Mouse (Mus musculus): ENCODE data around the gene Pde4d. TPM values are rescaled to one million over a fixed set of nuclear protein-coding genes. Genes with fewer than 3 reads are reported as not detected.
A peak's percentile ranks its signal among the peaks of the same experiment; 100 is the strongest.

The Pde4d gene
- polyA plus RNA-seq, 1 experiment from 2014 or later, result 13.6 TPM

- no peak overlapping the region for H3K9ac ChIP-seq (ENCODE audit: low read depth, low read length)
- ATAC-seq (ENCODE audit: low read depth) (no peak), DNase-seq (ENCODE audit: low spot score) (no peak)
- 78% methylated on average over 3 of the region's 3 CpGs for WGBS
- H3K27ac ChIP-seq (replicated peaks; ENCODE audit: low read depth, low read length), result no peak overlapping the region
- no peaks in the 10 kb centered on the region for H3K9me3 ChIP-seq (ENCODE audit: control insufficient read depth, low read length)
- H3K4me1 ChIP-seq (ENCODE audit: control insufficient read depth, insufficient read depth, low read length), result peaks cover 2% of the 10 kb centered on the region; the same call in 1 of the 2 replicates
- H3K4me2 ChIP-seq (ENCODE audit: low read depth, low read length), result no peak overlapping the region
- no peaks in the 10 kb centered on the region for H3K36me3 ChIP-seq (ENCODE audit: control insufficient read depth, insufficient read depth, low read length)
- H3K4me3 ChIP-seq (ENCODE audit: low read depth, low read length), result no peak overlapping the region
- no peaks in the 10 kb centered on the region for H3K27me3 ChIP-seq (replicated peaks; ENCODE audit: control insufficient read depth, insufficient read depth, low read length)
Measured at GRCm38 (mm10) chr13:108859336-108859735, 409.6 kb downstream of the Pde4d start.

- H3K9ac ChIP-seq (ENCODE audit: low read depth, low read length), result no peak overlapping the region
- ATAC-seq (ENCODE audit: low read depth), result no peak
- no peaks in the 10 kb centered on the region for H3K9me3 ChIP-seq (ENCODE audit: control insufficient read depth, low read length)
- H3K27ac ChIP-seq (replicated peaks; ENCODE audit: low read depth, low read length), result no peak overlapping the region
- H3K36me3 ChIP-seq (ENCODE audit: control insufficient read depth, insufficient read depth, low read length), result no peaks in the 10 kb centered on the region
- 31% methylated on average over 7 of the region's 7 CpGs for WGBS
- no peaks in the 10 kb centered on the region for H3K4me1 ChIP-seq (ENCODE audit: control insufficient read depth, insufficient read depth, low read length)
- H3K4me2 ChIP-seq (ENCODE audit: low read depth, low read length), result no peak overlapping the region
- no peaks in the 10 kb centered on the region for H3K27me3 ChIP-seq (replicated peaks; ENCODE audit: control insufficient read depth, insufficient read depth, low read length)
- peak; percentile 60 for DNase-seq (ENCODE audit: low spot score)
- no peak overlapping the region for H3K4me3 ChIP-seq (ENCODE audit: low read depth, low read length)
Measured at GRCm38 (mm10) chr13:108860737-108861136, 411.0 kb downstream of the Pde4d start.

- Histone ChIP-seq H3K9ac (ENCODE audit: low read depth, low read length) (no peak overlapping the region), H3K27me3 (replicated peaks; ENCODE audit: control insufficient read depth, insufficient read depth, low read length) (no peaks in the 10 kb centered on the region), H3K36me3 (ENCODE audit: control insufficient read depth, insufficient read depth, low read length) (no peaks in the 10 kb centered on the region), H3K4me1 (ENCODE audit: control insufficient read depth, insufficient read depth, low read length) (no peaks in the 10 kb centered on the region), H3K4me3 (ENCODE audit: low read depth, low read length) (no peak overlapping the region), H3K27ac (replicated peaks; ENCODE audit: low read depth, low read length) (no peak overlapping the region), H3K4me2 (ENCODE audit: low read depth, low read length) (no peak overlapping the region), H3K9me3 (ENCODE audit: control insufficient read depth, low read length) (no peaks in the 10 kb centered on the region)
- no peak for DNase-seq (ENCODE audit: low spot score)
- no peak for ATAC-seq (ENCODE audit: low read depth)
- WGBS, result 84% methylated on average over 7 of the region's 7 CpGs
Measured at GRCm38 (mm10) chr13:108861707-108862106, 412.0 kb downstream of the Pde4d start.

GRCm38 (mm10) chr13:108862173-108862572, 412.4 kb downstream of the Pde4d start:
- Histone ChIP-seq H3K4me3 (ENCODE audit: low read depth, low read length) (no peak overlapping the region), H3K36me3 (ENCODE audit: control insufficient read depth, insufficient read depth, low read length) (no peaks in the 10 kb centered on the region), H3K4me2 (ENCODE audit: low read depth, low read length) (no peak overlapping the region), H3K27ac (replicated peaks; ENCODE audit: low read depth, low read length) (no peak overlapping the region), H3K9me3 (ENCODE audit: control insufficient read depth, low read length) (no peaks in the 10 kb centered on the region), H3K27me3 (replicated peaks; ENCODE audit: control insufficient read depth, insufficient read depth, low read length) (no peaks in the 10 kb centered on the region), H3K4me1 (ENCODE audit: control insufficient read depth, insufficient read depth, low read length) (no peaks in the 10 kb centered on the region), H3K9ac (ENCODE audit: low read depth, low read length) (no peak overlapping the region)
- DNase-seq (ENCODE audit: low spot score) (no peak), ATAC-seq (ENCODE audit: low read depth) (no peak)
- 78% methylated on average over 5 of the region's 5 CpGs for WGBS

- 86% methylated on average over 5 of the region's 5 CpGs for WGBS
Measured at GRCm38 (mm10) chr13:108900160-108900559, 450.4 kb downstream of the Pde4d start.

GRCm38 (mm10) chr13:108905121-108905520, 455.4 kb downstream of the Pde4d start:
- no peak overlapping the region for H3K4me2 ChIP-seq (ENCODE audit: low read depth, low read length)
- H3K4me1 ChIP-seq (ENCODE audit: control insufficient read depth, insufficient read depth, low read length), result no peaks in the 10 kb centered on the region
- H3K36me3 ChIP-seq (ENCODE audit: control insufficient read depth, insufficient read depth, low read length), result no peaks in the 10 kb centered on the region
- no peak for ATAC-seq (ENCODE audit: low read depth)
- no peak overlapping the region for H3K9ac ChIP-seq (ENCODE audit: low read depth, low read length)
- H3K27ac ChIP-seq (replicated peaks; ENCODE audit: low read depth, low read length), result no peak overlapping the region
- H3K27me3 ChIP-seq (replicated peaks; ENCODE audit: control insufficient read depth, insufficient read depth, low read length), result no peaks in the 10 kb centered on the region
- H3K9me3 ChIP-seq (ENCODE audit: control insufficient read depth, low read length), result no peaks in the 10 kb centered on the region
- DNase-seq (ENCODE audit: low spot score), result no peak
- WGBS, result 57% methylated on average over 2 of the region's 2 CpGs
- H3K4me3 ChIP-seq (ENCODE audit: low read depth, low read length), result no peak overlapping the region

More at GRCm38 (mm10) chr13:108900160-108900559, 450.4 kb downstream of the Pde4d start:
- Histone ChIP-seq H3K36me3 (ENCODE audit: control insufficient read depth, insufficient read depth, low read length) (no peaks in the 10 kb centered on the region), H3K9ac (ENCODE audit: low read depth, low read length) (no peak overlapping the region), H3K4me2 (ENCODE audit: low read depth, low read length) (no peak overlapping the region), H3K4me3 (ENCODE audit: low read depth, low read length) (no peak overlapping the region), H3K27me3 (replicated peaks; ENCODE audit: control insufficient read depth, insufficient read depth, low read length) (no peaks in the 10 kb centered on the region), H3K9me3 (ENCODE audit: control insufficient read depth, low read length) (no peaks in the 10 kb centered on the region), H3K27ac (replicated peaks; ENCODE audit: low read depth, low read length) (no peak overlapping the region), H3K4me1 (ENCODE audit: control insufficient read depth, insufficient read depth, low read length) (no peaks in the 10 kb centered on the region)
- ATAC-seq (ENCODE audit: low read depth) (no peak), DNase-seq (ENCODE audit: low spot score) (no peak)

DNA sequence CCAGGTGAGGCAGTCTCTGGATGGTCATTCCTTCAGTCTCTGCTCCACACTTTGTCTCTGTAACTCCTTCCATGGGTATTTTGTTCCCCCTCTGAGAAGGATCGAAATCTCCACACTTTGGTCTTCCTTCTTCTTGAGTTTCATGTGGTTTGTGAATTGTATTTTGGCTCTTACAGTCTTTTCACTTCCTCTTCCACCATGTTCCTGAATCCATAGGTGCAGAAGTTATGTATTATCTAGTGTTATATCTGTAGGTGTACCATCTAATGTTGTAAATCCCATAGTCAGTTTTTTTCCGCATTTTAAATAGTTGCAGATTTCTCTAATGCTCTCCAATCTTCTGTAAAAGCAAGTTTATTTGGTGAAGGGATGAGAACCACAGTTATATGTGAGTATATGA, 459.4 kb downstream of the Pde4d start:
- Histone ChIP-seq H3K27ac (replicated peaks; ENCODE audit: low read depth, low read length) (no peak overlapping the region), H3K9ac (ENCODE audit: low read depth, low read length) (no peak overlapping the region), H3K4me2 (ENCODE audit: low read depth, low read length) (no peak overlapping the region), H3K36me3 (ENCODE audit: control insufficient read depth, insufficient read depth, low read length) (no peaks in the 10 kb centered on the region), H3K4me3 (ENCODE audit: low read depth, low read length) (no peak overlapping the region), H3K9me3 (ENCODE audit: control insufficient read depth, low read length) (no peaks in the 10 kb centered on the region), H3K27me3 (replicated peaks; ENCODE audit: control insufficient read depth, insufficient read depth, low read length) (no peaks in the 10 kb centered on the region), H3K4me1 (ENCODE audit: control insufficient read depth, insufficient read depth, low read length) (no peaks in the 10 kb centered on the region)
- ATAC-seq (ENCODE audit: low read depth) (no peak), DNase-seq (ENCODE audit: low spot score) (no peak)
- WGBS, result 91% methylated on average over 2 of the region's 2 CpGs

GRCm38 (mm10) chr13:108914626-108915025, 464.9 kb downstream of the Pde4d start:
- no peaks in the 10 kb centered on the region for H3K4me1 ChIP-seq (ENCODE audit: control insufficient read depth, insufficient read depth, low read length)
- no peak overlapping the region for H3K4me3 ChIP-seq (ENCODE audit: low read depth, low read length)
- H3K9ac ChIP-seq (ENCODE audit: low read depth, low read length), result no peak overlapping the region
- no peak overlapping the region for H3K27ac ChIP-seq (replicated peaks; ENCODE audit: low read depth, low read length)
- no peaks in the 10 kb centered on the region for H3K36me3 ChIP-seq (ENCODE audit: control insufficient read depth, insufficient read depth, low read length)
- H3K27me3 ChIP-seq (replicated peaks; ENCODE audit: control insufficient read depth, insufficient read depth, low read length), result no peaks in the 10 kb centered on the region
- peak; percentile 49 for DNase-seq (ENCODE audit: low spot score)
- no peaks in the 10 kb centered on the region for H3K9me3 ChIP-seq (ENCODE audit: control insufficient read depth, low read length)
- H3K4me2 ChIP-seq (ENCODE audit: low read depth, low read length), result no peak overlapping the region
- WGBS, result 53% methylated on average over 3 of the region's 3 CpGs
- no peak for ATAC-seq (ENCODE audit: low read depth)

- Histone ChIP-seq H3K4me3 (ENCODE audit: low read depth, low read length) (no peak overlapping the region), H3K9ac (ENCODE audit: low read depth, low read length) (no peak overlapping the region), H3K27ac (replicated peaks; ENCODE audit: low read depth, low read length) (no peak overlapping the region), H3K9me3 (ENCODE audit: control insufficient read depth, low read length) (no peaks in the 10 kb centered on the region), H3K36me3 (ENCODE audit: control insufficient read depth, insufficient read depth, low read length) (no peaks in the 10 kb centered on the region), H3K4me1 (ENCODE audit: control insufficient read depth, insufficient read depth, low read length) (no peaks in the 10 kb centered on the region), H3K27me3 (replicated peaks; ENCODE audit: control insufficient read depth, insufficient read depth, low read length) (no peaks in the 10 kb centered on the region), H3K4me2 (ENCODE audit: low read depth, low read length) (no peak overlapping the region)
- DNase-seq (ENCODE audit: low spot score), result no peak
- ATAC-seq (ENCODE audit: low read depth), result no peak
- WGBS, result 67% methylated on average over 4 of the region's 4 CpGs
Measured at GRCm38 (mm10) chr13:108921146-108921545, 471.4 kb downstream of the Pde4d start.

Measured in embryonic facial prominence, embryonic 14.5 days (tissue).